Mouse (Mus musculus): ENCODE results near the gene Washc4. TPM values are rescaled to one million over a fixed set of nuclear protein-coding genes. Genes with fewer than 3 reads are reported as not detected.
"Not testable (repeated sequence)": the region's sequence is repeated elsewhere in the genome, so short reads cannot be mapped to it uniquely, and the experiment has no call there.

Gene Washc4
- polyA plus RNA-seq (2016; fragmentation: Nextera tagmentation; extraction: Ambion mirVana): 30.1 and 34.9 TPM in 2 replicates

GRCm38 (mm10) chr10:83543439-83544102, at the start of gene Washc4:
Gene Washc4, plus strand, starts transcription at chr10:83543752.
- 0 out of 2 replicates have a peak, but pooled peaks cover 4% of the 10 kb centered on the region for H3K9me3 ChIP-seq (replicated peaks)
- H3K4me3 ChIP-seq: peak within 1 kb of the TSS; percentile 96
- H3K27me3 ChIP-seq (replicated peaks): no peaks in the 10 kb centered on the region
- H3K4me1 ChIP-seq (replicated peaks): peaks cover 15% of the 10 kb centered on the region
- peak within 1 kb of the TSS; percentile 66 for H3K4me2 ChIP-seq
- peak within 1 kb of the TSS; percentile 78 for H3K27ac ChIP-seq (ENCODE audit: poor library complexity, severe bottlenecking)
- peaks cover 9% of the 10 kb centered on the region for H3K36me3 ChIP-seq
- ATAC-seq (ENCODE audit: insufficient number of reproducible peaks, low FRiP score): peak; percentile 99
- H3K9ac ChIP-seq: peak within 1 kb of the TSS; percentile 80
- 3% methylated on average over 49 of the region's 49 CpGs for WGBS

GRCm38 (mm10) chr10:83497321-83497720, 46.2 kb upstream of the Washc4 start:
- WGBS: 83% methylated on average over 13 of the region's 13 CpGs
- Histone ChIP-seq H3K27me3 (replicated peaks) (no peaks in the 10 kb centered on the region), H3K4me3 (no peak overlapping the region), H3K27ac (ENCODE audit: poor library complexity, severe bottlenecking) (no peak overlapping the region), H3K9me3 (replicated peaks) (no peaks in the 10 kb centered on the region; the same call in 1 of the 2 replicates), H3K4me2 (no peak overlapping the region), H3K9ac (no peak overlapping the region), H3K4me1 (replicated peaks) (no peaks in the 10 kb centered on the region), H3K36me3 (peaks cover 16% of the 10 kb centered on the region)
- no peak for ATAC-seq (ENCODE audit: insufficient number of reproducible peaks, low FRiP score)

GRCm38 (mm10) chr10:83508962-83509660, 34.4 kb upstream of the Washc4 start:
- Histone ChIP-seq H3K9me3 (replicated peaks) (0 out of 2 replicates have a peak, but pooled peaks cover 2% of the 10 kb centered on the region), H3K36me3 (peaks cover 44% of the 10 kb centered on the region), H3K4me2 (no peak overlapping the region), H3K4me3 (no peak overlapping the region), H3K27me3 (replicated peaks) (no peaks in the 10 kb centered on the region), H3K9ac (no peak overlapping the region), H3K4me1 (replicated peaks) (no peaks in the 10 kb centered on the region), H3K27ac (ENCODE audit: poor library complexity, severe bottlenecking) (no peak overlapping the region)
- no peak for ATAC-seq (ENCODE audit: insufficient number of reproducible peaks, low FRiP score)
- WGBS: 59% methylated on average over 8 of the region's 8 CpGs

GRCm38 (mm10) chr10:83511304-83511703, 32.2 kb upstream of the Washc4 start:
- Histone ChIP-seq H3K27me3 (replicated peaks) (no peaks in the 10 kb centered on the region), H3K4me3 (no peak overlapping the region), H3K9ac (no peak overlapping the region), H3K4me1 (replicated peaks) (no peaks in the 10 kb centered on the region), H3K9me3 (replicated peaks) (0 out of 2 replicates have a peak, but pooled peaks cover 2% of the 10 kb centered on the region), H3K36me3 (peaks cover 39% of the 10 kb centered on the region), H3K4me2 (no peak overlapping the region), H3K27ac (ENCODE audit: poor library complexity, severe bottlenecking) (no peak overlapping the region)
- WGBS: 72% methylated on average over 5 of the region's 5 CpGs
- ATAC-seq (ENCODE audit: insufficient number of reproducible peaks, low FRiP score): no peak

GRCm38 (mm10) chr10:83513736-83514135, 29.8 kb upstream of the Washc4 start:
- H3K27me3 ChIP-seq (replicated peaks): no peaks in the 10 kb centered on the region
- no peak overlapping the region for H3K4me3 ChIP-seq
- H3K27ac ChIP-seq (ENCODE audit: poor library complexity, severe bottlenecking): no peak overlapping the region
- no peaks in the 10 kb centered on the region for H3K4me1 ChIP-seq (replicated peaks)
- no peak overlapping the region for H3K4me2 ChIP-seq
- peaks cover 42% of the 10 kb centered on the region for H3K36me3 ChIP-seq
- WGBS: 84% methylated on average over 8 of the region's 8 CpGs
- 0 out of 2 replicates have a peak, but pooled peaks cover 2% of the 10 kb centered on the region for H3K9me3 ChIP-seq (replicated peaks)
- no peak overlapping the region for H3K9ac ChIP-seq
- no peak for ATAC-seq (ENCODE audit: insufficient number of reproducible peaks, low FRiP score)

- no peaks in the 10 kb centered on the region for H3K27me3 ChIP-seq (replicated peaks)
- H3K27ac ChIP-seq (ENCODE audit: poor library complexity, severe bottlenecking): no peak overlapping the region
- H3K4me1 ChIP-seq (replicated peaks): no peaks in the 10 kb centered on the region
- no peak overlapping the region for H3K4me3 ChIP-seq
- no peaks in the 10 kb centered on the region for H3K9me3 ChIP-seq (replicated peaks)
- 70% methylated on average over 4 of the region's 4 CpGs for WGBS
- ATAC-seq (ENCODE audit: insufficient number of reproducible peaks, low FRiP score): no peak
- peaks cover 45% of the 10 kb centered on the region for H3K36me3 ChIP-seq
- no peak overlapping the region for H3K4me2 ChIP-seq
- H3K9ac ChIP-seq: no peak overlapping the region
Observed at GRCm38 (mm10) chr10:83520990-83521389, 22.6 kb upstream of the Washc4 start.

- H3K36me3 ChIP-seq: peaks cover 25% of the 10 kb centered on the region
- not testable (repeated sequence) for H3K4me1 ChIP-seq (replicated peaks); H3K9me3 ChIP-seq (replicated peaks); H3K4me2 ChIP-seq; H3K9ac ChIP-seq; ATAC-seq (ENCODE audit: insufficient number of reproducible peaks, low FRiP score); H3K27ac ChIP-seq (ENCODE audit: poor library complexity, severe bottlenecking); H3K4me3 ChIP-seq; H3K27me3 ChIP-seq (replicated peaks)
Observed at GRCm38 (mm10) chr10:83524238-83524637, 19.3 kb upstream of the Washc4 start.

GRCm38 (mm10) chr10:83530384-83530967, 13.1 kb upstream of the Washc4 start:
- peaks cover 26% of the 10 kb centered on the region for H3K4me1 ChIP-seq (replicated peaks)
- H3K9ac ChIP-seq: no peak overlapping the region
- H3K9me3 ChIP-seq (replicated peaks): no peaks in the 10 kb centered on the region
- H3K27me3 ChIP-seq (replicated peaks): no peaks in the 10 kb centered on the region
- no peak overlapping the region for H3K27ac ChIP-seq (ENCODE audit: poor library complexity, severe bottlenecking)
- no peak overlapping the region for H3K4me2 ChIP-seq
- WGBS: 81% methylated on average over 6 of the region's 6 CpGs
- no peak for ATAC-seq (ENCODE audit: insufficient number of reproducible peaks, low FRiP score)
- H3K36me3 ChIP-seq: no peaks in the 10 kb centered on the region
- H3K4me3 ChIP-seq: no peak overlapping the region

- Histone ChIP-seq H3K9ac (peak overlapping the region; percentile 82), H3K4me3 (peak overlapping the region; percentile 76), H3K4me1 (replicated peaks) (peaks cover 26% of the 10 kb centered on the region), H3K27me3 (replicated peaks) (peaks cover 5% of the 10 kb centered on the region; the same call in 1 of the 2 replicates), H3K9me3 (replicated peaks) (no peaks in the 10 kb centered on the region), H3K36me3 (no peaks in the 10 kb centered on the region), H3K4me2 (peak overlapping the region; percentile 100), H3K27ac (ENCODE audit: poor library complexity, severe bottlenecking) (peak overlapping the region; percentile 76)
- WGBS: 2% methylated on average over 27 of the region's 27 CpGs
- ATAC-seq (ENCODE audit: insufficient number of reproducible peaks, low FRiP score): peak; percentile 4; the same call in 1 of the 2 replicates
Observed at GRCm38 (mm10) chr10:83533258-83533909, 10.2 kb upstream of the Washc4 start.

GRCm38 (mm10) chr10:83533910-83534283, 9.7 kb upstream of the Washc4 start, which contains the start of gene Aldh1l2:
Gene Aldh1l2, minus strand, starts transcription at chr10:83534140.
- Histone ChIP-seq H3K4me1 (replicated peaks) (peaks cover 26% of the 10 kb centered on the region), H3K9ac (peak within 1 kb of the TSS; percentile 82), H3K27ac (ENCODE audit: poor library complexity, severe bottlenecking) (peak within 1 kb of the TSS; percentile 76), H3K9me3 (replicated peaks) (no peaks in the 10 kb centered on the region), H3K36me3 (no peaks in the 10 kb centered on the region), H3K4me3 (peak within 1 kb of the TSS; percentile 76), H3K4me2 (peak within 1 kb of the TSS; percentile 100), H3K27me3 (replicated peaks) (peaks cover 5% of the 10 kb centered on the region; the same call in 1 of the 2 replicates)
- peak; percentile 92 for ATAC-seq (ENCODE audit: insufficient number of reproducible peaks, low FRiP score)
- 0% methylated on average over 21 of the region's 21 CpGs for WGBS

GRCm38 (mm10) chr10:83536436-83536835, 7.1 kb upstream of the Washc4 start:
- Histone ChIP-seq H3K4me2 (no peak overlapping the region), H3K4me1 (replicated peaks) (peaks cover 32% of the 10 kb centered on the region), H3K36me3 (no peaks in the 10 kb centered on the region), H3K27me3 (replicated peaks) (peaks cover 5% of the 10 kb centered on the region; the same call in 1 of the 2 replicates), H3K9me3 (replicated peaks) (0 out of 2 replicates have a peak, but pooled peaks cover 4% of the 10 kb centered on the region), H3K27ac (ENCODE audit: poor library complexity, severe bottlenecking) (no peak overlapping the region), H3K9ac (no peak overlapping the region), H3K4me3 (no peak overlapping the region)
- no peak for ATAC-seq (ENCODE audit: insufficient number of reproducible peaks, low FRiP score)
- WGBS: 5% methylated on average over 1 of the region's 1 CpGs

Measured in heart, embryonic 12.5 days (tissue).